Mouse (Mus musculus): Measurements from ENCODE around the gene Foxj1.
A peak's percentile ranks its signal among the peaks of the same experiment; 100 is the strongest.

Foxj1 gene

GRCm38 (mm10) chr11:116337531-116337930, 2.3 kb upstream of the Foxj1 start:
- no peak for DNase-seq

GRCm38 (mm10) chr11:116337000-116337399, 1.8 kb upstream of the Foxj1 start:
- DNase-seq, result no peak

- DNase-seq, result no peak
Observed at GRCm38 (mm10) chr11:116336393-116336792, 1.2 kb upstream of the Foxj1 start.

- DNase-seq, result no peak
Observed at GRCm38 (mm10) chr11:116334417-116334782, 799 bp downstream of the Foxj1 start.

- DNase-seq, result no peak
Observed at GRCm38 (mm10) chr11:116333526-116334416, 1.4 kb downstream of the Foxj1 start.

GRCm38 (mm10) chr11:116332983-116333270, 2.3 kb downstream of the Foxj1 start:
- no peak for DNase-seq

GRCm38 (mm10) chr11:116332232-116332982, 2.8 kb downstream of the Foxj1 start:
- DNase-seq, result peak in 1 of 2 experiments; percentile 28

GRCm38 (mm10) chr11:116330211-116330518, 5.0 kb downstream of the Foxj1 start:
- DNase-seq, result no peak

GRCm38 (mm10) chr11:116329314-116330210, 5.6 kb downstream of the Foxj1 start:
- peak in 1 of 2 experiments; percentile 22 for DNase-seq

- no peak for DNase-seq
Observed at GRCm38 (mm10) chr11:116326963-116327603, 8.1 kb downstream of the Foxj1 start.

GRCm38 (mm10) chr11:116318719-116319659, 16.2 kb downstream of the Foxj1 start:
- peak; percentile 81 to 87 for DNase-seq

- no peak for DNase-seq
Observed at GRCm38 (mm10) chr11:116312359-116312758, 22.8 kb downstream of the Foxj1 start.

- DNase-seq, result no peak
Observed at GRCm38 (mm10) chr11:116311169-116311568, 24.0 kb downstream of the Foxj1 start.

- no peak for DNase-seq
Observed at GRCm38 (mm10) chr11:116309601-116310000, 25.6 kb downstream of the Foxj1 start.

- DNase-seq, result no peak
Observed at GRCm38 (mm10) chr11:116307762-116308531, 27.3 kb downstream of the Foxj1 start.

- DNase-seq, result no peak
Observed at GRCm38 (mm10) chr11:116307019-116307725, 28.0 kb downstream of the Foxj1 start, which contains the start of gene Exoc7. Gene Exoc7 (minus strand): TSS chr11:116307233.

GRCm38 (mm10) chr11:116306126-116306982, 28.8 kb downstream of the Foxj1 start:
- peak; percentile 91 to 94 for DNase-seq

- DNase-seq, result no peak
Observed at GRCm38 (mm10) chr11:116305423-116305822, 29.8 kb downstream of the Foxj1 start.

GRCm38 (mm10) chr11:116298621-116299020, 36.6 kb downstream of the Foxj1 start:
- DNase-seq, result peak; percentile 69 to 72
